Comparison of ENCODE assay signal across 13 mouse cellular contexts in genomic region chr9:48787321-48787720, GRCm38 (mm10). TPM values are rescaled to one million over a fixed set of nuclear protein-coding genes. Genes with fewer than 3 reads are reported as not detected.
"Had no signal": no experiment of that assay in that cellular context is flagged by ENCODE, and none has a peak within 500 bp of the region (broad histone marks: within the 10 kb centered on the region; RNA-seq: fewer than 3 reads in every experiment).

No protein-coding gene starts in this region.

- H3K9me3 ChIP-seq: intestine, embryonic 15.5 days; limb, embryonic 10.5 days; liver, embryonic 15.5 days; lung, embryonic 15.5 days; midbrain, embryonic 10.5 days; neural tube, embryonic 15.5 days had no signal

- H3K4me2 ChIP-seq: intestine, embryonic 15.5 days; liver, embryonic 15.5 days; lung, embryonic 15.5 days; neural tube, embryonic 15.5 days had no signal

- H3K27me3 ChIP-seq: intestine, embryonic 15.5 days had no signal

- DNase-seq: midbrain, embryonic 14.5 days; right cerebral cortex, adult 18-20 months; right cerebral cortex, postnatal 25 days; thymus, postnatal 4 days had no signal

- H3K4me3 ChIP-seq: intestine, embryonic 15.5 days; left cerebral cortex, adult 2 months; limb, embryonic 10.5 days; liver, embryonic 15.5 days; lung, embryonic 15.5 days; midbrain, embryonic 10.5 days; myocyte; neural tube, embryonic 15.5 days had no signal

- H3K27ac ChIP-seq: intestine, embryonic 15.5 days; liver, embryonic 15.5 days; lung, embryonic 15.5 days; neural tube, embryonic 15.5 days; stomach, postnatal 0 days had no signal

- ATAC-seq: intestine, embryonic 15.5 days had no signal

- H3K9ac ChIP-seq: intestine, embryonic 15.5 days; liver, embryonic 15.5 days; lung, embryonic 15.5 days; neural tube, embryonic 15.5 days had no signal

- H3K36me3 ChIP-seq: intestine, embryonic 15.5 days; limb, embryonic 10.5 days; liver, embryonic 15.5 days; lung, embryonic 15.5 days; neural tube, embryonic 15.5 days had no signal

RNA-seq across cellular contexts. Expression of gene Zbtb16, which starts 48.7 kb away (rescaled TPM):
- polyA plus RNA-seq: myocyte had no signal
